Mouse (Mus musculus) liver, embryonic 15.5 days (tissue): Measurements from ENCODE around the gene Gm13275. TPM values are rescaled to one million over a fixed set of nuclear protein-coding genes. Genes with fewer than 3 reads are reported as not detected.

Experiments used
- ATAC-seq: fragments of 200-750 bp; cut with Nextera tagmentation; 2 replicates; pipeline ENCODE4 v1.8.0; 2017; ENCODE audit warnings: moderate number of reproducible peaks, mild to moderate bottlenecking, moderate library complexity; ENCODE audit not compliant: insufficient read depth
- H3K27ac ChIP-seq: fragments of 300-500 bp; sonication (generic); replicated peaks from 2 replicates; pipeline ENCODE4 v1.5.1; 2015; ENCODE audit warnings: mild to moderate bottlenecking, inconsistent platforms
- H3K27me3 ChIP-seq: fragments of 300-500 bp; sonication (generic); 2 replicates; pipeline ENCODE4 v1.6.1; 2015; ENCODE audit warnings: mild to moderate bottlenecking, inconsistent platforms
- H3K36me3 ChIP-seq: fragments of 300-500 bp; sonication (generic); replicated peaks from 2 replicates; pipeline ENCODE4 v1.6.1; 2015; ENCODE audit warnings: moderate library complexity, mild to moderate bottlenecking, inconsistent platforms
- H3K4me1 ChIP-seq: fragments of 300-500 bp; sonication (generic); replicated peaks from 2 replicates; pipeline ENCODE4 v1.6.1; 2015; ENCODE audit warnings: inconsistent platforms
- H3K4me2 ChIP-seq: fragments of 300-500 bp; sonication (generic); 2 replicates; pipeline ENCODE4 v1.6.1; 2015; ENCODE audit warnings: moderate library complexity, mild to moderate bottlenecking, inconsistent platforms
- H3K4me3 ChIP-seq: fragments of 300-500 bp; sonication (generic); replicated peaks from 2 replicates; pipeline ENCODE4 v1.5.1; 2015; ENCODE audit warnings: mild to moderate bottlenecking, inconsistent platforms
- H3K9ac ChIP-seq: fragments of 300-500 bp; sonication (generic); 2 replicates; pipeline ENCODE4 v1.6.1; 2015; ENCODE audit warnings: moderate library complexity, mild to moderate bottlenecking, inconsistent platforms
- H3K9me3 ChIP-seq: fragments of 300-500 bp; sonication (generic); replicated peaks from 2 replicates; pipeline ENCODE4 v1.6.1; 2016; ENCODE audit warnings: inconsistent platforms
- WGBS: fragments of 180-500 bp; shearing (Covaris S2); methylation state at CpG from one replicate; pipeline ENCODE4 v1.1.7; 2015; ENCODE audit warnings: mixed read lengths; ENCODE audit not compliant: insufficient replicate concordance; 5-methylcytosine and 5-hydroxymethylcytosine counted together
- polyA plus RNA-seq: library from polyadenylated mRNA; unstranded; fragments of >200 nt; fragmentation: Nextera tagmentation; extraction: Ambion mirVana; gene quantifications from 2 replicates; pipeline ENCODE4 v1.2.1, GENCODE M21; 2015

The Gm13275 gene
- polyA plus RNA-seq, 1 experiment from 2014 or later, result not detected

DNA sequence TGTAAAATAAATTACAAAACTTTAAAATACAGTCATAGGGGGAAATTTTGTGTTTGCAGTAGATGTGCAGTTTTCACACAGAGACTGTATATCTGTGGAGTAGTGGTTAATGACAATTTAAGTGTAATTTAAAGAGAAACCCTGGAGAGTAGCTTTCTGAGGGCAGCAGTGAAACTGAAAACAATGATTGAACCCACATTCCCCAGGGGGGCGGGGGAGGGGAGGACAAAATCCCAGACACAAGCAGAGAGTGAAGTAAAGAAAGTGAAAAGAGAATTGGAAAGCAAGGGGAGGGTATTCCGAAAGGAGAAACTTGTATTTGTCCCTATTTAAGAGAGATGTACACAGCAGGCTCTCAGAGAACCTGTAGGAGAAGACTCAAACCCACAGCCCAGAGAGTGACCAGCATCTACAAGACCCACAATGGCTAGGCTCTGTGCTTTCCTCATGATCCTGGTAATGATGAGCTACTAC lies 47.2 kb downstream of the Gm13275 start, which contains the start of gene Ifna4:
Ifna4 (plus strand) TSS at position 424 of the 474 bp plus-strand sequence.
- Histone ChIP-seq H3K9ac (no peak within 1 kb of the TSS), H3K27ac (no peak within 1 kb of the TSS), H3K36me3 (no peaks in the 10 kb centered on the region), H3K4me1 (no peaks in the 10 kb centered on the region), H3K4me3 (no peak within 1 kb of the TSS), H3K9me3 (no peaks in the 10 kb centered on the region), H3K4me2 (no peak within 1 kb of the TSS), H3K27me3 (no peaks in the 10 kb centered on the region)
- WGBS, result 25% methylated on average over 2 of the region's 2 CpGs
- ATAC-seq, result no peak

Other genes with a start within 250 kb of the Gm13275 start
- gene Ifna15, start 236.2 kb upstream of the Gm13275 start, polyA plus RNA-seq, result not detected in 2 replicates
- not detected in 2 replicates for gene Ifna14, start 222.7 kb upstream of the Gm13275 start, polyA plus RNA-seq
- gene Ifna9, start 202.1 kb upstream of the Gm13275 start, polyA plus RNA-seq, result not detected in 2 replicates
- not detected in 2 replicates for gene Ifna12, start 191.1 kb upstream of the Gm13275 start, polyA plus RNA-seq
- gene C87499, start 160.1 kb upstream of the Gm13275 start, polyA plus RNA-seq, result not detected in 2 replicates
- not detected in 2 replicates for gene Ifna13, start 150.0 kb upstream of the Gm13275 start, polyA plus RNA-seq
- not detected in 2 replicates for gene Ifna16, start 117.6 kb upstream of the Gm13275 start, polyA plus RNA-seq
- not detected in 2 replicates for gene Ifna2, start 110.6 kb upstream of the Gm13275 start, polyA plus RNA-seq
- gene Ifnab, start 103.1 kb upstream of the Gm13275 start, polyA plus RNA-seq, result not detected in 2 replicates
- gene Gm26566, start 72.7 kb upstream of the Gm13275 start, polyA plus RNA-seq, result 0.20 and 0.51 TPM in 2 replicates
- gene Klhl9, start 72.0 kb upstream of the Gm13275 start, polyA plus RNA-seq, result 22.3 and 22.6 TPM in 2 replicates
- not detected in 2 replicates for gene Gm13271, start 39.6 kb upstream of the Gm13275 start, polyA plus RNA-seq
- not detected in 2 replicates for gene Gm13283, start 34.4 kb upstream of the Gm13275 start, polyA plus RNA-seq
- gene Gm13290, start 20.7 kb upstream of the Gm13275 start, polyA plus RNA-seq, result not detected in 2 replicates
- gene Gm13289, start 17.6 kb upstream of the Gm13275 start, polyA plus RNA-seq, result not detected in 2 replicates
- not detected in 2 replicates for gene Gm13272, start 14.6 kb upstream of the Gm13275 start, polyA plus RNA-seq
- not detected in 2 replicates for gene Ifnz, start 12.4 kb upstream of the Gm13275 start, polyA plus RNA-seq
- gene Gm13276, start 8.8 kb upstream of the Gm13275 start, polyA plus RNA-seq, result not detected in 2 replicates
- not detected in 2 replicates for gene Gm13277, start 5.9 kb upstream of the Gm13275 start, polyA plus RNA-seq
- not detected in 2 replicates for gene Gm13278, start 2.9 kb upstream of the Gm13275 start, polyA plus RNA-seq
- not detected in 2 replicates for gene Gm13279, start 2.9 kb downstream of the Gm13275 start, polyA plus RNA-seq
- 0.20 TPM in 1 of 2 replicates, not detected in the other for gene Gm13285, start 5.2 kb downstream of the Gm13275 start, polyA plus RNA-seq
- gene Gm13287, start 8.8 kb downstream of the Gm13275 start, polyA plus RNA-seq, result not detected in 2 replicates
- not detected in 2 replicates for gene Gm13288, start 11.0 kb downstream of the Gm13275 start, polyA plus RNA-seq
- not detected in 2 replicates for gene Ifna7, start 21.7 kb downstream of the Gm13275 start, polyA plus RNA-seq
- gene Ifna11, start 25.5 kb downstream of the Gm13275 start, polyA plus RNA-seq, result not detected in 2 replicates
- gene Ifna6, start 32.9 kb downstream of the Gm13275 start, polyA plus RNA-seq, result not detected in 2 replicates
- gene Ifna5, start 41.0 kb downstream of the Gm13275 start, polyA plus RNA-seq, result not detected in 2 replicates
- not detected in 2 replicates for gene Ifna4, start 47.4 kb downstream of the Gm13275 start, polyA plus RNA-seq
- not detected in 2 replicates for gene Ifna1, start 55.6 kb downstream of the Gm13275 start, polyA plus RNA-seq
- not detected in 2 replicates for gene Ifne, start 85.7 kb downstream of the Gm13275 start, polyA plus RNA-seq